Mouse (Mus musculus) myocyte (in vitro differentiated cells): Measurements from ENCODE around the gene Gabbr2.

ENCODE experiments used
- E2F4 ChIP-seq: IDR thresholded peaks from one replicate; pipeline ENCODE4 v1.6.1; 2011; ENCODE audit warnings: mild to moderate bottlenecking, control low read depth, moderate library complexity; ENCODE audit not compliant: insufficient read depth
- MYOD1 ChIP-seq, 3 experiments: IDR thresholded peaks; one replicate each; pipeline ENCODE4 v1.6.1; 2011; ENCODE audit warnings: control low read depth in 2 of 3, low read depth in 2 of 3, mild to moderate bottlenecking in 2 of 3, moderate library complexity in 1 of 3; ENCODE audit not compliant: insufficient read length in 2 of 3, control insufficient read depth in 1 of 3
- POLR2A ChIP-seq: IDR thresholded peaks from one replicate; pipeline ENCODE4 v1.6.1; 2011; ENCODE audit warnings: low read depth, mild to moderate bottlenecking, control low read depth, moderate library complexity; ENCODE audit not compliant: insufficient read length
- USF1 ChIP-seq: IDR thresholded peaks from one replicate; pipeline ENCODE4 v1.6.1; 2011; ENCODE audit warnings: low read depth, mild to moderate bottlenecking, control low read depth, moderate library complexity

- TF ChIP-seq POLR2A: no peak
- TF ChIP-seq E2F4: no peak
- no peak for TF ChIP-seq USF1
- TF ChIP-seq MYOD1 (IDR thresholded peaks at IDR 0.05; ENCODE audit: control insufficient read depth in 1 of 3, insufficient read length in 2 of 3, low read depth in 2 of 3): no peak
Observed at GRCm38 (mm10) chr4:46889175-46889574, 102.5 kb downstream of the Gabbr2 start.
